Mouse (Mus musculus): ENCODE measurements around the gene Dbr1. TPM values are rescaled to one million over a fixed set of nuclear protein-coding genes. Genes with fewer than 3 reads are reported as not detected.

Dbr1 gene
- polyA plus RNA-seq, 1 experiment from 2014 or later, result 28.6 TPM

Other genes with a start within 250 kb of the Dbr1 start
- gene Esyt3, start 217.2 kb upstream of the Dbr1 start, polyA plus RNA-seq (2014; fragmentation: Nextera tagmentation; extraction: Ambion mirVana), result 0.17 and 0.76 TPM in 2 replicates
- 9.9 and 11.8 TPM in 2 replicates for gene Mras, start 138.4 kb upstream of the Dbr1 start, polyA plus RNA-seq (2014; fragmentation: Nextera tagmentation; extraction: Ambion mirVana)
- gene Nme9, start 124.3 kb upstream of the Dbr1 start, polyA plus RNA-seq (2014; fragmentation: Nextera tagmentation; extraction: Ambion mirVana), result not detected in 2 replicates
- 20.1 and 28.0 TPM in 2 replicates for gene Armc8, start 6.9 kb upstream of the Dbr1 start, polyA plus RNA-seq (2014; fragmentation: Nextera tagmentation; extraction: Ambion mirVana)
- gene A4gnt, start 36.7 kb downstream of the Dbr1 start, polyA plus RNA-seq (2014; fragmentation: Nextera tagmentation; extraction: Ambion mirVana), result 0.07 TPM in 1 of 2 replicates, not detected in the other
- 10.7 and 23.0 TPM in 2 replicates for gene Dzip1l, start 53.7 kb downstream of the Dbr1 start, polyA plus RNA-seq (2014; fragmentation: Nextera tagmentation; extraction: Ambion mirVana)
- gene Cldn18, start 141.5 kb downstream of the Dbr1 start, polyA plus RNA-seq (2014; fragmentation: Nextera tagmentation; extraction: Ambion mirVana), result not detected in 2 replicates